Mouse (Mus musculus) heart, embryonic 16.5 days (tissue): ENCODE data around the gene Odf3b. TPM values are rescaled to one million over a fixed set of nuclear protein-coding genes. Genes with fewer than 3 reads are reported as not detected.

Experiments used
- ATAC-seq: fragments of 200-750 bp; cut with Nextera tagmentation; replicated peaks from 2 replicates; pipeline ENCODE4 v1.8.0; 2017; ENCODE audit warnings: moderate number of reproducible peaks; ENCODE audit not compliant: insufficient read depth, low FRiP score; ENCODE audit errors: extremely low read depth
- H3K27ac ChIP-seq: fragments of 300-500 bp; sonication (generic); 2 replicates; pipeline ENCODE4 v1.5.1; 2014; ENCODE audit warnings: mild to moderate bottlenecking, low read length, control low read depth, moderate library complexity
- H3K27me3 ChIP-seq: fragments of 300-500 bp; sonication (generic); 2 replicates; pipeline ENCODE4 v1.6.1; 2014; ENCODE audit warnings: low read length, mixed read lengths; ENCODE audit not compliant: control insufficient read depth, insufficient read depth
- H3K36me3 ChIP-seq: fragments of 300-500 bp; sonication (generic); 2 replicates; pipeline ENCODE4 v1.6.1; 2014; ENCODE audit not compliant: control insufficient read depth, insufficient read depth
- H3K4me1 ChIP-seq: fragments of 300-500 bp; sonication (generic); 2 replicates; pipeline ENCODE4 v1.6.1; 2014; ENCODE audit warnings: low read length, mixed read lengths; ENCODE audit not compliant: control insufficient read depth, insufficient read depth
- H3K4me2 ChIP-seq: fragments of 300-500 bp; sonication (generic); 2 replicates; pipeline ENCODE4 v1.6.1; 2014; ENCODE audit warnings: low read depth, mild to moderate bottlenecking, control low read depth, low read length
- H3K4me3 ChIP-seq: fragments of 300-500 bp; sonication (generic); 2 replicates; pipeline ENCODE4 v1.5.1; 2014; ENCODE audit warnings: mild to moderate bottlenecking, control low read depth, low read length
- H3K9ac ChIP-seq: fragments of 300-500 bp; sonication (generic); 2 replicates; pipeline ENCODE4 v1.6.1; 2014; ENCODE audit warnings: low read length, control low read depth
- H3K9me3 ChIP-seq: fragments of 300-500 bp; sonication (generic); replicated peaks from 2 replicates; pipeline ENCODE4 v1.6.1; 2016; ENCODE audit warnings: low read length; ENCODE audit not compliant: control insufficient read depth
- WGBS: fragments of 180-500 bp; shearing (Covaris S2); extraction: QIAGEN DNeasy Blood & Tissue Kit; methylation state at CpG from one replicate; pipeline ENCODE4 v1.1.7; 2014; 5-methylcytosine and 5-hydroxymethylcytosine counted together
- polyA plus RNA-seq: library from polyadenylated mRNA; unstranded; fragments of >200 nt; fragmentation: Nextera tagmentation; extraction: Ambion mirVana; gene quantifications from 2 replicates; pipeline ENCODE4 v1.2.1, GENCODE M21; 2015

Gene Odf3b
- polyA plus RNA-seq, 1 experiment from 2014 or later, result 1.9 TPM

DNA sequence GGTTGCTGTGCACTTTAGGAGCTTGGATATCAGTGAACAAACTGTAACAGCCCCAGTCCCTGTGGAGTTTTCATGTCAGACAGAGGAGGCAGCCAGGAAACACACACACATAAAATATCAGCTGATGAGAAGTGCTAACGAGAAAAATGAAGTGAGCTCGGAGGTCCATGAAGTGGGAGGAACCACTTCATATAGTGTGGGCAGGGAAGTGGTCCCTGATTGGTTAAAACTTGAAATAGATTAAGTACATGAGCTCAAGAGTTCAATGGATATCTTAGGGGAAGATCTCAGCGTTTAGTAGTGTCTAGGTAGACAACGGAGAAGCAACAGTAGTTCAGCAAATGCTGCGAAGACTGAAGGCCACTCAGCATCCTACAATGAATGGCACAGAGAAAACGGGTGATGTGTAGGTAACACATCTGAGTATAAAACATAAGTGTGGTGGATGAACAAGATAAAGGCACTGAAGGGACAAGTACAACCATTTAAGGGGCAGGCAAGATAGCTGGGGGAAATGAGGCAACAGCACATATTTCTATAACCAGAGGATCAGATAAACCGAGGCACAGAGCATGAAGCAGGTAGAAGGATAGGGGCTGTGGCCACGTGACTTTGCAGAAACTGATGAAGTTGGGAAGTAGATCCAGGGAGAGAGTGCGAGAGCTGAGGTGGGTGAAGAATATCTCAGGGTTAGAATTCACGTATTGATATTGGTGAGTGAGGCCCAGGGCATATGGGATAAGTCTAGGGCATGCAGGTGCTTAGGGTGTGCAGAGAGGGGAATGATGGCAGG, 25.9 kb upstream of the Odf3b start:
- Histone ChIP-seq H3K9me3 (peaks cover 11% of the 10 kb centered on the region), H3K27me3 (no peaks in the 10 kb centered on the region), H3K4me2 (no peak overlapping the region), H3K4me1 (no peaks in the 10 kb centered on the region), H3K27ac (no peak overlapping the region), H3K4me3 (no peak overlapping the region), H3K36me3 (no peaks in the 10 kb centered on the region), H3K9ac (no peak overlapping the region)
- WGBS, result 71% methylated on average over 10 of the region's 10 CpGs
- no peak for ATAC-seq

- Histone ChIP-seq H3K9ac (no peak overlapping the region), H3K36me3 (no peaks in the 10 kb centered on the region), H3K4me1 (no peaks in the 10 kb centered on the region), H3K27ac (no peak overlapping the region), H3K4me2 (no peak overlapping the region), H3K27me3 (no peaks in the 10 kb centered on the region), H3K4me3 (no peak overlapping the region), H3K9me3 (peaks cover 3% of the 10 kb centered on the region)
- ATAC-seq, result no peak
- 83% methylated on average over 1 of the region's 1 CpGs for WGBS
Observed at GRCm38 (mm10) chr15:89402471-89402870, 23.4 kb upstream of the Odf3b start.

- 47% methylated on average over 1 of the region's 1 CpGs for WGBS
- Histone ChIP-seq H3K36me3 (no peaks in the 10 kb centered on the region), H3K4me1 (no peaks in the 10 kb centered on the region), H3K9me3 (no peaks in the 10 kb centered on the region), H3K27me3 (no peaks in the 10 kb centered on the region), H3K27ac (no peak overlapping the region), H3K9ac (no peak overlapping the region), H3K4me2 (no peak overlapping the region), H3K4me3 (no peak overlapping the region)
- no peak for ATAC-seq
Observed at GRCm38 (mm10) chr15:89399716-89400115, 20.6 kb upstream of the Odf3b start.

GRCm38 (mm10) chr15:89398146-89398545, 19.1 kb upstream of the Odf3b start:
- Histone ChIP-seq H3K9me3 (no peaks in the 10 kb centered on the region), H3K4me1 (no peaks in the 10 kb centered on the region), H3K27ac (no peak overlapping the region), H3K4me2 (no peak overlapping the region), H3K9ac (no peak overlapping the region), H3K36me3 (no peaks in the 10 kb centered on the region), H3K4me3 (no peak overlapping the region), H3K27me3 (no peaks in the 10 kb centered on the region)
- WGBS, result 79% methylated on average over 2 of the region's 2 CpGs
- ATAC-seq, result no peak

DNA sequence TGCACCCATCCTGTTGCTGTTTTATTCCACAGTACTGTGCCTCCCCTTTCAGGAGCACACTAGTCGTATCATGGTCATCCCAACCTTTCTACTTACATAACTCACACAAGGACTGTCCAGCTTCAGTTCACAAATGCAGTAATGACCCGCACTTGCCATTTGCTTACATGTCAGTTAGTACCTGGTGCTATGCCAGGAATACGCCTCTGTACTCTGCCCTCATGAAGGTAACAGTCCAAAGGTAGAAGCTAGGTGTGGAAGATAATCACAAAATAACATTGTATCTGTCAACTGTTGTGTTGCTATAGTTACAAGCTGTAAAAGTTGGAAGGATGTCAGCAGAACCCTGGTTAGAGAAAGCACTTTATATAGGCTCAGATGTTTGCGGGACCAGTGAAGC, 17.8 kb upstream of the Odf3b start:
- no peaks in the 10 kb centered on the region for H3K9me3 ChIP-seq
- no peak overlapping the region for H3K9ac ChIP-seq
- no peak for ATAC-seq
- no peaks in the 10 kb centered on the region for H3K27me3 ChIP-seq
- 81% methylated on average over 4 of the region's 4 CpGs for WGBS
- no peaks in the 10 kb centered on the region for H3K4me1 ChIP-seq
- no peak overlapping the region for H3K27ac ChIP-seq
- no peaks in the 10 kb centered on the region for H3K36me3 ChIP-seq
- no peak overlapping the region for H3K4me2 ChIP-seq
- H3K4me3 ChIP-seq, result no peak overlapping the region

DNA sequence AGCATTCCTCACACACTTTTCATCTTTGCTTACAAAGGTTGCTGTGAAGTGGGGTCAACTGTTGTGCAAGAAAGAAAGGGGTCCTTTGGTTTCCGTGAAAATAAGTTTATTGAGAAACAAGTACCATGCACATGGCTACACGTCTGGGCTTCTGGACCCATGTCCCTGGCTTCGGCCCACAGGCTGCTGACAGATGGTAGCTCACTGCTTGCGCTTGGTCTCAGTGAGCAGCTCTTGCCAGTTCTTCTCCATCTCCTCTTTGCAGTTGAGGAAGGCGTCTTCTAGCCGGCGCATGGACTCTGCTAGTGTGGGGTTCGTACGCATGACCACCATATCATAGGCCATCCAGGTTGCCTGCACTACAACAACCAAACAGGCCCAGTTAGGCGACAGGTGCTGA, 11.0 kb upstream of the Odf3b start:
- Histone ChIP-seq H3K36me3 (no peaks in the 10 kb centered on the region), H3K27me3 (peaks cover 5% of the 10 kb centered on the region; the same call in 1 of the 2 replicates), H3K4me1 (no peaks in the 10 kb centered on the region), H3K9me3 (no peaks in the 10 kb centered on the region), H3K27ac (no peak overlapping the region), H3K9ac (no peak overlapping the region), H3K4me2 (no peak overlapping the region), H3K4me3 (no peak overlapping the region)
- WGBS, result 87% methylated on average over 10 of the region's 10 CpGs
- no peak for ATAC-seq

GRCm38 (mm10) chr15:89387127-89387526, 8.0 kb upstream of the Odf3b start:
- no peak overlapping the region for H3K4me2 ChIP-seq
- H3K9me3 ChIP-seq, result no peaks in the 10 kb centered on the region
- peaks cover 5% of the 10 kb centered on the region; the same call in 1 of the 2 replicates for H3K27me3 ChIP-seq
- WGBS, result 32% methylated on average over 12 of the region's 12 CpGs
- H3K4me3 ChIP-seq, result no peak overlapping the region
- no peak; the same call in 1 of the 2 replicates for ATAC-seq
- no peak overlapping the region for H3K27ac ChIP-seq
- H3K9ac ChIP-seq, result no peak overlapping the region
- no peaks in the 10 kb centered on the region for H3K4me1 ChIP-seq
- H3K36me3 ChIP-seq, result no peaks in the 10 kb centered on the region

- Histone ChIP-seq H3K36me3 (no peaks in the 10 kb centered on the region), H3K9me3 (no peaks in the 10 kb centered on the region), H3K9ac (no peak within 1 kb of the TSS), H3K4me1 (0 out of 2 replicates have a peak, but pooled peaks cover under 1% of the 10 kb centered on the region), H3K4me3 (no peak within 1 kb of the TSS), H3K27ac (no peak within 1 kb of the TSS), H3K27me3 (peaks cover 8% of the 10 kb centered on the region), H3K4me2 (no peak within 1 kb of the TSS)
- 72% methylated on average over 7 of the region's 7 CpGs for WGBS
- ATAC-seq, result no peak
Observed at GRCm38 (mm10) chr15:89384617-89385016, 5.5 kb upstream of the Odf3b start, which contains the start of gene Klhdc7b. Gene Klhdc7b, plus strand, starts transcription at chr15:89384917.

- ATAC-seq, result no peak
- H3K36me3 ChIP-seq, result no peaks in the 10 kb centered on the region
- peaks cover 35% of the 10 kb centered on the region for H3K27me3 ChIP-seq
- peaks cover 15% of the 10 kb centered on the region for H3K4me1 ChIP-seq
- 8% methylated on average over 10 of the region's 10 CpGs for WGBS
- no peaks in the 10 kb centered on the region for H3K9me3 ChIP-seq
- peak overlapping the region; percentile 62 for H3K9ac ChIP-seq
- no peak overlapping the region for H3K27ac ChIP-seq
- peak overlapping the region; percentile 84 for H3K4me2 ChIP-seq
- H3K4me3 ChIP-seq, result peak overlapping the region; percentile 57
Observed at GRCm38 (mm10) chr15:89379429-89379828, 347 bp upstream of the Odf3b start.
